Mouse (Mus musculus) layer of hippocampus, postnatal 36 days (tissue): ENCODE results near the gene Apba1. TPM values are rescaled to one million over a fixed set of nuclear protein-coding genes. Genes with fewer than 3 reads are reported as not detected.

Experiments used
- DNase-seq, 2 experiments: peaks; one replicate each; pipeline ENCODE4 v3.0.0; 2022
- total RNA-seq, 2 experiments: library from RNA; stranded (reverse); gene quantifications; 2 replicates each; pipeline ENCODE4 v1.2.3; 2021

The Apba1 gene
- total RNA-seq, result 100 to 1,000 TPM; 112 to 114 TPM

GRCm38 (mm10) chr19:23758554-23759321, at the start of gene Apba1:
Gene Apba1, plus strand, starts transcription at chr19:23758887.
- peak; percentile 78 to 82 for DNase-seq

GRCm38 (mm10) chr19:23746506-23746905, 12.2 kb upstream of the Apba1 start:
- DNase-seq, result no peak

- no peak for DNase-seq
Measured at GRCm38 (mm10) chr19:23757011-23757410, 1.7 kb upstream of the Apba1 start.

GRCm38 (mm10) chr19:23757961-23758553, 630 bp upstream of the Apba1 start:
- DNase-seq, result peak; percentile 92 to 93

GRCm38 (mm10) chr19:23759322-23759945, 747 bp downstream of the Apba1 start:
- peak in 1 of 2 experiments; percentile 26 for DNase-seq

- no peak for DNase-seq
Measured at GRCm38 (mm10) chr19:23763371-23763770, 4.7 kb downstream of the Apba1 start.

- DNase-seq, result no peak
Measured at GRCm38 (mm10) chr19:23764051-23764450, 5.4 kb downstream of the Apba1 start.

- DNase-seq, result no peak
Measured at GRCm38 (mm10) chr19:23768864-23769263, 10.2 kb downstream of the Apba1 start.

GRCm38 (mm10) chr19:23770494-23771423, 12.1 kb downstream of the Apba1 start:
- no peak for DNase-seq

GRCm38 (mm10) chr19:23771971-23772370, 13.3 kb downstream of the Apba1 start:
- DNase-seq, result no peak

- no peak for DNase-seq
Measured at GRCm38 (mm10) chr19:23775356-23775755, 16.7 kb downstream of the Apba1 start.

- no peak for DNase-seq
Measured at GRCm38 (mm10) chr19:23779130-23779529, 20.4 kb downstream of the Apba1 start.

GRCm38 (mm10) chr19:23780105-23780504, 21.4 kb downstream of the Apba1 start:
- DNase-seq, result no peak

GRCm38 (mm10) chr19:23781968-23782367, 23.3 kb downstream of the Apba1 start:
- no peak for DNase-seq

- no peak for DNase-seq
Measured at GRCm38 (mm10) chr19:23788420-23789132, 29.9 kb downstream of the Apba1 start.

- no peak for DNase-seq
Measured at GRCm38 (mm10) chr19:23791704-23792103, 33.0 kb downstream of the Apba1 start.

GRCm38 (mm10) chr19:23792559-23792958, 33.9 kb downstream of the Apba1 start:
- no peak for DNase-seq

- no peak for DNase-seq
Measured at GRCm38 (mm10) chr19:23794491-23794890, 35.8 kb downstream of the Apba1 start.

GRCm38 (mm10) chr19:23795156-23795555, 36.5 kb downstream of the Apba1 start:
- peak; percentile 24 to 41 for DNase-seq

GRCm38 (mm10) chr19:23801174-23801573, 42.5 kb downstream of the Apba1 start:
- no peak for DNase-seq

GRCm38 (mm10) chr19:23803221-23803870, 44.7 kb downstream of the Apba1 start:
- DNase-seq, result no peak
